Mouse (Mus musculus) bone marrow, adult 2 months (tissue): ENCODE data around the gene Rfc4. TPM values are rescaled to one million over a fixed set of nuclear protein-coding genes. Genes with fewer than 3 reads are reported as not detected.
A peak's percentile ranks its signal among the peaks of the same experiment; 100 is the strongest.

Experiments used
- H3K27ac ChIP-seq: fragments of 200-500 bp; 2 replicates; pipeline ENCODE4 v1.5.1; 2012; ENCODE audit warnings: low read depth, mild to moderate bottlenecking, control low read depth, inconsistent platforms, low read length; ENCODE audit not compliant: control insufficient read depth, poor library complexity, insufficient read depth
- H3K4me1 ChIP-seq: fragments of 200-500 bp; 2 replicates; pipeline ENCODE4 v1.6.1; 2011; ENCODE audit warnings: low read length; ENCODE audit not compliant: control insufficient read depth, insufficient read depth
- H3K4me3 ChIP-seq: fragments of 200-500 bp; replicated peaks from 2 replicates; pipeline ENCODE3; 2011; ENCODE audit warnings: mild to moderate bottlenecking, low read depth, low read length, control low read depth; ENCODE audit not compliant: control insufficient read depth
- CTCF ChIP-seq: fragments of 200-500 bp; IDR thresholded peaks from 2 replicates; pipeline ENCODE4 v1.5.1; 2011; ENCODE audit warnings: low read length, control low read depth; ENCODE audit not compliant: control insufficient read depth, insufficient read depth
- POLR2A ChIP-seq: fragments of 200-500 bp; IDR thresholded peaks from 2 replicates; pipeline ENCODE4 v1.6.1; 2011; ENCODE audit warnings: low read depth, mild to moderate bottlenecking, control low read depth, low read length, borderline replicate concordance; ENCODE audit not compliant: control insufficient read depth
- WGBS: fragments of 180-500 bp; shearing (Covaris S2); methylation state at CpG from one replicate; pipeline ENCODE4 v1.1.7; 2018; 5-methylcytosine and 5-hydroxymethylcytosine counted together
- polyA plus RNA-seq: library from polyadenylated mRNA; stranded (reverse); fragments of >200 nt; gene quantifications from 2 replicates; pipeline ENCODE4 v1.2.4, GENCODE M21; 2011; ENCODE audit warnings: low replicate concordance; ENCODE audit not compliant: missing spikeins, insufficient read depth, insufficient read length

Rfc4 gene
- 35.1 and 55.1 TPM in 2 replicates for polyA plus RNA-seq

DNA sequence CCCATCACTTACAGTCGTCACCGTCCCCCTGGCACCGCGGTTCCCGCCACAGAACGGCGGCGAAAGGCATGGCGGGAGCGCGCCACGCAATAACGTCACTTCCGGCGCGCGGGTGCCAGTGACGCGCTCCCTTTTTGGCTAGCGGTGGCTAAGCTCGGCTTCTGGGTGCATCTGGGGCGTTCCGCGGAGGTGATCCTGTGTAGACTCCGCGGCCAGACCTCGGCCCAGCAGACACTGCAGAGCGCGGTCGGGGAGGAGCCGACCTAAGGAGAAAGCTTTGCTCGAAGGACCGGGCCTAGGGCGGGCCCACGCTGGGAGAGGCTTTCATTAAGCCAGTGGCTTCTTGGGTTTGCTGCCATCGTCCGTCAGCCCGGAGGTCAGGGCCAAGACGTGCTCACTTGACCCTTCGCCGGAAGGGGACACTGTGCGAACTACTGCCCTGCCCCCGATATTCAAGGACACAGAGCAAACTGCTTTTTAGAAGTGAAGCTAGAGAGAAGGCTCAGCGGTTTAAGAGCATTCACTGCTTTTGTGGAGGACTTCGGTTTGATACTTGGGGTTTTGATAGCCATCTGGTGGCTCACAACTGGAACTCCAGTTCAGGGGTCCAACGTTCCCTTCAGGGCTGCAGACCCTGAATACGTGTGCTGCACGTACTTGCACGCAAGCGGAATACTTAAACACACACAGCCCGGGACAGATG, at the start of gene Rfc4:
Gene Rfc4 (minus strand): TSS at position 65 of the 703 bp plus-strand sequence.
- Histone ChIP-seq H3K4me3 (peak within 1 kb of the TSS; percentile 86), H3K27ac (peak within 1 kb of the TSS; percentile 98), H3K4me1 (peaks cover 1% of the 10 kb centered on the region; the same call in 1 of the 2 replicates)
- under 1% methylated on average over 51 of the region's 51 CpGs for WGBS
- TF ChIP-seq CTCF (no peak), POLR2A (peak; percentile 79; the same call in 1 of the 2 replicates)

- Histone ChIP-seq H3K4me1 (no peaks in the 10 kb centered on the region), H3K4me3 (no peak overlapping the region), H3K27ac (no peak overlapping the region)
- TF ChIP-seq CTCF (no peak), POLR2A (no peak)
- WGBS, result 33% methylated on average over 3 of the region's 3 CpGs
These were observed 48.4 kb upstream of the Rfc4 start for GRCm38 (mm10) chr16:23175956-23176355.

DNA sequence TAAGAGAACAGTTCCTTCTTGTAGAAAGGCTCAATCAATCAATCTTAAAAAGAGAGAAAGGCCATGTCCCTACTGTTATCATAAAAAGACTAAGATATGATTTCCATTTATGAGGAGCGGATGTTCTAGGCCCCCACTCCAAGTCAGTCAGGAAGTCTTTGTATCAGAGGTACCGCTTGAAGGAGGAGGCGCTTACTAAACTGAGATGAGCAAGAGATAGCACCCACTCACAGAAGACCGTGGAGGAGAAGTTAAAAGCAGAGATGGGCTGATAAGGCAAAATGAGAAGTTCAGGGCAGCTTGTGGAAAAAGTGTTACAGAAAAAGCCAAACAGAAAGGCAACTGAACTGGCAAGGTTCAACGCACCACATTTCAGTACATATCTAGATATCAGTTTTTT, 47.3 kb upstream of the Rfc4 start:
- TF ChIP-seq CTCF (no peak), POLR2A (no peak)
- WGBS, result 22% methylated on average over 5 of the region's 5 CpGs
- Histone ChIP-seq H3K27ac (no peak overlapping the region; the same call in 1 of the 2 replicates), H3K4me3 (no peak overlapping the region), H3K4me1 (no peaks in the 10 kb centered on the region)

GRCm38 (mm10) chr16:23173904-23174303, 46.4 kb upstream of the Rfc4 start:
- H3K4me3 ChIP-seq, result no peak overlapping the region
- TF ChIP-seq POLR2A (no peak), CTCF (no peak)
- WGBS, result 85% methylated on average over 5 of the region's 5 CpGs
- H3K27ac ChIP-seq, result no peak overlapping the region
- H3K4me1 ChIP-seq, result no peaks in the 10 kb centered on the region

- 76% methylated on average over 3 of the region's 3 CpGs for WGBS
- H3K27ac ChIP-seq, result no peak overlapping the region
- H3K4me1 ChIP-seq, result no peaks in the 10 kb centered on the region
- TF ChIP-seq POLR2A (no peak), CTCF (no peak)
- no peak overlapping the region for H3K4me3 ChIP-seq
These were observed 43.3 kb upstream of the Rfc4 start for GRCm38 (mm10) chr16:23170813-23171212.

DNA sequence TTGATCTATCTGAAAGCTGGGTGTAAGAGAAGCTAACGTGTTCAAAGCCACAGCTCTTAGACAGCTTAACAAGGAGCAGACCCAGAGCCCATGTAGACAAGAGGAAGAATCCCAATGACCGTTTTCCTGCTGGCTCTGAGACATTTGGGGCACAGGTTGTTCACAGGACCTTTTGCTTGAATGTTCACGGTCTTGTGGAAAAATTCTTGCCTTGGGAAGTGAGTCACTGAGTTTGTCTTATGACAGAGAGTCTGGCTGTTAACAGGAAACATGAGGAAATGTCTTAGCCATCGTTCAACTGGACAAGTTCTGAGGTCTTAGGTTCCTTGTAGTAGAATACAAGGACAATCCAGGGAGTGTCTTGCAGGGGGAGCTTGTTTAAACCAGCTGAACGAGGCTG, 39.5 kb upstream of the Rfc4 start:
- no peak overlapping the region for H3K4me3 ChIP-seq
- no peak overlapping the region for H3K27ac ChIP-seq
- WGBS, result 23% methylated on average over 5 of the region's 5 CpGs
- TF ChIP-seq POLR2A, result no peak
- TF ChIP-seq CTCF, result no peak
- H3K4me1 ChIP-seq, result no peaks in the 10 kb centered on the region; the same call in 1 of the 2 replicates

DNA sequence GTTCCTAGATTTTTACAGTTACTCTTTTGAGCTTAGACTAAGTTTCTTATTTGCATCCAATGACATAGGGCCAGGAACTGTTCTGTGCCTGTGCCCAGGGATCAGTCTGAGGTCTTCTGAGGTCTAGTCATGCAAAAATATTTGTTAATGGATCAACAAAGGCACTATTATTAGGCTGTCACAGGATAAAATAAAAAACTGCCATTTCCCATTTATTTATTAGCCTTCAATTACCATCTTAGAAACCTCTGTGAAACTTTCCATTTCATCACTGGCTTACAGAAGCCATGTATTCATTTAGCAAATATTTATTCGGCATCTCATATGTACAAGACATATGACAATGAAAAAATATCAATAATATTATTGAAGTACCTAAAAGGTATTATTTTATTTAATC, 39.1 kb upstream of the Rfc4 start:
- 76% methylated on average over 1 of the region's 1 CpGs for WGBS
- TF ChIP-seq POLR2A (no peak), CTCF (no peak)
- Histone ChIP-seq H3K4me1 (no peaks in the 10 kb centered on the region; the same call in 1 of the 2 replicates), H3K4me3 (no peak overlapping the region), H3K27ac (no peak overlapping the region)

DNA sequence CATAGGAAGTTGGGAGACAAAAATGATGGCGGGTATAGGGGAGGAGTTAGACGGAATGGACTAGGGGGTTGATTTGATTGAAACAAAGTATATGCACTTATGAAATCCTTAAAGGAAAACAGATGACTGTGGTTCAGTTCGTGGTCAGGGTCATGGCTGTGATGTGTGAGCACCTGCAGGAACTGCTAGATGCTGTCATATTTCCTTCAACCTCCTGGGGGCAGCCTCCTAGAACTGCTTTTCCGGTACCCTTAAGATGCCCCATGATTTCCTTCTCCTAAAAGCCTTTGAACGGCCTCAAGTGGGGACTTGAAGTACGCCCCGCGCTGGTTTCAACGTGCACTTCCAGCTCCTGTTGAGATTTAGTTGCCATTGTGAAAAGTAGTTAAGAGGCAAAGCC, 37.9 kb upstream of the Rfc4 start:
- Histone ChIP-seq H3K4me1 (no peaks in the 10 kb centered on the region; the same call in 1 of the 2 replicates), H3K4me3 (no peak overlapping the region), H3K27ac (no peak overlapping the region)
- no peak; the same call in 1 of the 2 replicates for TF ChIP-seq CTCF
- no peak for TF ChIP-seq POLR2A
- 37% methylated on average over 9 of the region's 9 CpGs for WGBS

GRCm38 (mm10) chr16:23164443-23164842, 36.9 kb upstream of the Rfc4 start:
- H3K4me3 ChIP-seq, result no peak overlapping the region

More at GRCm38 (mm10) chr16:23164443-23164842, 36.9 kb upstream of the Rfc4 start:
- no peak overlapping the region for H3K27ac ChIP-seq
- no peaks in the 10 kb centered on the region; the same call in 1 of the 2 replicates for H3K4me1 ChIP-seq
- no peak for TF ChIP-seq CTCF
- TF ChIP-seq POLR2A, result no peak
- 65% methylated on average over 6 of the region's 6 CpGs for WGBS
